Mouse (Mus musculus): ENCODE measurements around the gene Klf3. TPM values are rescaled to one million over a fixed set of nuclear protein-coding genes. Genes with fewer than 3 reads are reported as not detected.

Klf3 gene
- polyA plus RNA-seq, 1 experiment from 2014 or later: 68.7 TPM

GRCm38 (mm10) chr5:64821294-64821693 lies 18.1 kb downstream of the Klf3 start:
- no peak overlapping the region for H3K9ac ChIP-seq
- WGBS: 86% methylated on average over 2 of the region's 2 CpGs
- no peak overlapping the region for H3K27ac ChIP-seq
- H3K36me3 ChIP-seq: peaks cover 86% of the 10 kb centered on the region
- no peaks in the 10 kb centered on the region for H3K27me3 ChIP-seq
- ATAC-seq (ENCODE audit: borderline replicate concordance, extremely low read depth, low FRiP score, low TSS enrichment): no peak
- no peak overlapping the region for H3K4me2 ChIP-seq
- H3K4me3 ChIP-seq: no peak overlapping the region
- no peaks in the 10 kb centered on the region for H3K9me3 ChIP-seq
- H3K4me1 ChIP-seq: peaks cover 21% of the 10 kb centered on the region

DNA sequence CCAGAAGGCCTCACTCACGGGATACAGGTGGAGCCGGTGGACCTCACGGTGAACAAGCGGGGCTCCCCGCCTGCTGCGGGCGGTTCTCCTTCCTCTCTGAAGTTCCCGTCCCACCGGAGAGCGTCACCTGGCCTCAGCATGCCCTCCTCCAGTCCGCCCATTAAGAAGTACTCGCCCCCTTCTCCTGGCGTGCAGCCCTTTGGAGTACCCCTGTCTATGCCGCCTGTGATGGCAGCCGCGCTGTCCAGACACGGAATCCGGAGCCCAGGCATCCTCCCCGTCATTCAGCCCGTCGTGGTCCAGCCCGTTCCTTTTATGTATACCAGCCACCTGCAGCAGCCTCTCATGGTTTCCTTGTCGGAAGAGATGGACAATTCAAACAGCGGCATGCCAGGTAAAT lies 18.8 kb downstream of the Klf3 start:
- H3K4me3 ChIP-seq: no peak overlapping the region
- 89% methylated on average over 24 of the region's 24 CpGs for WGBS
- H3K9me3 ChIP-seq: no peaks in the 10 kb centered on the region
- no peak overlapping the region for H3K27ac ChIP-seq
- no peak overlapping the region for H3K4me2 ChIP-seq
- H3K4me1 ChIP-seq: peaks cover 14% of the 10 kb centered on the region
- peaks cover 88% of the 10 kb centered on the region for H3K36me3 ChIP-seq
- no peak overlapping the region for H3K9ac ChIP-seq
- no peaks in the 10 kb centered on the region for H3K27me3 ChIP-seq
- ATAC-seq (ENCODE audit: borderline replicate concordance, extremely low read depth, low FRiP score, low TSS enrichment): no peak

GRCm38 (mm10) chr5:64823431-64823830 lies 20.2 kb downstream of the Klf3 start:
- Histone ChIP-seq H3K4me2 (no peak overlapping the region), H3K4me1 (peaks cover 4% of the 10 kb centered on the region; the same call in 1 of the 2 replicates), H3K9me3 (no peaks in the 10 kb centered on the region), H3K27me3 (no peaks in the 10 kb centered on the region), H3K36me3 (peaks cover 90% of the 10 kb centered on the region), H3K27ac (no peak overlapping the region), H3K9ac (no peak overlapping the region), H3K4me3 (no peak overlapping the region)
- 92% methylated on average over 11 of the region's 11 CpGs for WGBS
- no peak for ATAC-seq (ENCODE audit: borderline replicate concordance, extremely low read depth, low FRiP score, low TSS enrichment)

GRCm38 (mm10) chr5:64824765-64825164 lies 21.6 kb downstream of the Klf3 start:
- no peaks in the 10 kb centered on the region for H3K9me3 ChIP-seq
- H3K4me3 ChIP-seq: no peak overlapping the region
- 90% methylated on average over 3 of the region's 3 CpGs for WGBS
- H3K4me1 ChIP-seq: no peaks in the 10 kb centered on the region
- H3K9ac ChIP-seq: no peak overlapping the region
- no peak overlapping the region for H3K27ac ChIP-seq
- no peak overlapping the region for H3K4me2 ChIP-seq
- no peak for ATAC-seq (ENCODE audit: borderline replicate concordance, extremely low read depth, low FRiP score, low TSS enrichment)
- peaks cover 92% of the 10 kb centered on the region for H3K36me3 ChIP-seq
- no peaks in the 10 kb centered on the region for H3K27me3 ChIP-seq

DNA sequence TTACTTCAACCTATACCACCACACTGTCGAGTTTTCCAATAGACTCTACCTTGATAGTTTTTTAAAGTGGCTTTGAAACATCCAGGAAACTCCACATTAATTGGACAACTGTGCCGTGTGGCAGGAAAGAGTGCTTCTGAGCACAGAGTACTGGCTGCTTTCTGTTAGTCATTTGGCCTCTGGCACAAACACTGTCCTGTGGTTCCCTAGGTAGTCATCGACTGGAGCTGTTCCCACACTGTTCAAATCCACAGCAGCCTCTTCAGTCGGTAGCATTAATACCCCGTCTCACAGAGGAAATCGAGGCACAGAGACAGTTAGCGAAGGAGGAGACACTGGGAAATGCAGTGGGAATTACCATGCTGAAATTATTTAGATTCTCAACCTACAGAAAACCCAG lies 22.3 kb downstream of the Klf3 start:
- Histone ChIP-seq H3K4me2 (no peak overlapping the region), H3K4me3 (no peak overlapping the region), H3K9ac (no peak overlapping the region), H3K27ac (no peak overlapping the region), H3K4me1 (no peaks in the 10 kb centered on the region), H3K27me3 (no peaks in the 10 kb centered on the region), H3K9me3 (no peaks in the 10 kb centered on the region), H3K36me3 (peaks cover 92% of the 10 kb centered on the region)
- ATAC-seq (ENCODE audit: borderline replicate concordance, extremely low read depth, low FRiP score, low TSS enrichment): no peak
- WGBS: 88% methylated on average over 7 of the region's 7 CpGs

DNA sequence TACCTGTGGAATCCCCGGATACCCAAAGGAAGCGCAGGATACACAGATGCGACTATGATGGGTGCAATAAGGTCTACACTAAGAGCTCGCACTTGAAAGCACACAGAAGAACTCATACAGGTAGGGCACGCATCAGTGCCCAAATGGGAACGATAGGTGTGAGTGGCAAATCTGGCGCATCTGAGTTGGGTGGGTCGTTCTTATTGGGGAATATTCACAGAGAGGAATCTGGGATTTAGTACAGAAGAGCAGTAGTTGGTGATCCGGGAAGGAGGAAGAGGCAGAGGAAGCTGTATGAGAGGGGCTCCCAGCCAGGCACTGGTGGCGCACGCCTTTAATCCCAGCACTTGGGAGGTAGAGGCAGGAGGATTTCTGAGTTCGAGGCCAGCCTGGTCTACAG lies 24.0 kb downstream of the Klf3 start:
- Histone ChIP-seq H3K36me3 (peaks cover 89% of the 10 kb centered on the region), H3K4me3 (no peak overlapping the region), H3K4me2 (no peak overlapping the region), H3K9ac (no peak overlapping the region), H3K4me1 (no peaks in the 10 kb centered on the region), H3K27me3 (no peaks in the 10 kb centered on the region), H3K27ac (no peak overlapping the region), H3K9me3 (no peaks in the 10 kb centered on the region)
- WGBS: 95% methylated on average over 12 of the region's 12 CpGs
- ATAC-seq (ENCODE audit: borderline replicate concordance, extremely low read depth, low FRiP score, low TSS enrichment): no peak

GRCm38 (mm10) chr5:64828314-64828713 lies 25.1 kb downstream of the Klf3 start:
- no peak overlapping the region for H3K4me3 ChIP-seq

GRCm38 (mm10) chr5:64829606-64830005 lies 26.4 kb downstream of the Klf3 start:
- H3K4me1 ChIP-seq: no peaks in the 10 kb centered on the region
- ATAC-seq (ENCODE audit: borderline replicate concordance, extremely low read depth, low FRiP score, low TSS enrichment): no peak
- no peak overlapping the region for H3K9ac ChIP-seq
- WGBS: 93% methylated on average over 10 of the region's 10 CpGs
- no peak overlapping the region for H3K4me3 ChIP-seq
- H3K36me3 ChIP-seq: peaks cover 74% of the 10 kb centered on the region
- H3K4me2 ChIP-seq: no peak overlapping the region
- H3K9me3 ChIP-seq: no peaks in the 10 kb centered on the region
- H3K27ac ChIP-seq: no peak overlapping the region
- H3K27me3 ChIP-seq: no peaks in the 10 kb centered on the region

More at GRCm38 (mm10) chr5:64828314-64828713, 25.1 kb downstream of the Klf3 start:
- H3K4me2 ChIP-seq: no peak overlapping the region
- H3K27ac ChIP-seq: no peak overlapping the region
- WGBS: 73% methylated on average over 9 of the region's 9 CpGs
- H3K27me3 ChIP-seq: no peaks in the 10 kb centered on the region
- H3K36me3 ChIP-seq: peaks cover 83% of the 10 kb centered on the region
- no peaks in the 10 kb centered on the region for H3K9me3 ChIP-seq
- no peaks in the 10 kb centered on the region for H3K4me1 ChIP-seq
- no peak for ATAC-seq (ENCODE audit: borderline replicate concordance, extremely low read depth, low FRiP score, low TSS enrichment)
- H3K9ac ChIP-seq: no peak overlapping the region

DNA sequence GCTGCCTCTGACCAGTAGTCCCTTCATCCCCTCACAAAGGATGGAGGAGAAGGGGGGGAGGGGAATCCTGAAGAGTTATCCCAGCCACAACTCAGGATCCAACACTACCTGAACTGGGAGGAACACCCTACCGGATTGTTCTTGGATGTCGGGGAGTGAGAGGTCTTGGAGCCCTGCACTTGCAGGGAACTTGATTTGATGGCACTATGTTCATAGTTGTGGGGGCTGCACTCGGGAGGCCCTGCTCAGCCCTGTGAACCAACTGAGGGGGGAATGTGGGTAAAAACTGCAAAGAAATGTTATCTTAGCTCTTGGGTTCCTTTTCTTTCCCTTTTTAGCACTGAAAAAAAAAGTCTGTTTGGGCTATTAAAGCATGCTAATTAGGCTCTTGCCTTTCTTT lies 27.6 kb downstream of the Klf3 start:
- Histone ChIP-seq H3K36me3 (peaks cover 65% of the 10 kb centered on the region), H3K9ac (no peak overlapping the region), H3K27ac (no peak overlapping the region), H3K4me2 (no peak overlapping the region), H3K9me3 (no peaks in the 10 kb centered on the region), H3K4me1 (no peaks in the 10 kb centered on the region), H3K27me3 (no peaks in the 10 kb centered on the region), H3K4me3 (no peak overlapping the region)
- ATAC-seq (ENCODE audit: borderline replicate concordance, extremely low read depth, low FRiP score, low TSS enrichment): no peak
- WGBS: 90% methylated on average over 3 of the region's 3 CpGs

DNA sequence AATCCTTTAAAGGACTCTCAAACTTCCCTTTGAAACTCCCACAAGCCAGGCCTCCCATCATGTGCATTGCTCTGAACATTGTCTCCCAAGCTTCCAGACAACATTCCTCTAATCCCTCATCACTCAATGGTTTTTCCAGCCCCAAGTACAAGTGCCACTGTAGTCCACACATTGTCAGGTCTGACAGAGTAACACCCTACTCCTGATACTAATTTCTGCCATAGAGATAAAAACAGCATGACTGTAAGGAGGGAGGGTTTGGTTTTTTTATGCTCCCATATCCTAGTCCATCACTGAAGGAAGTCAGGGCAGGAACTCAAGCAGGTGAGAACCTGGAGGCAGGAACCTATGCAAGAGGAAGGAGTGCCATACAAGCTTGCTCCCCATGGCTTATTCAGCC lies 30.2 kb downstream of the Klf3 start:
- Histone ChIP-seq H3K9ac (no peak overlapping the region), H3K27me3 (no peaks in the 10 kb centered on the region), H3K4me3 (no peak overlapping the region), H3K27ac (no peak overlapping the region), H3K36me3 (peaks cover 41% of the 10 kb centered on the region), H3K4me1 (no peaks in the 10 kb centered on the region), H3K9me3 (no peaks in the 10 kb centered on the region), H3K4me2 (no peak overlapping the region)
- no peak for ATAC-seq (ENCODE audit: borderline replicate concordance, extremely low read depth, low FRiP score, low TSS enrichment)

GRCm38 (mm10) chr5:64834213-64834612 lies 31.0 kb downstream of the Klf3 start:
- Histone ChIP-seq H3K9me3 (no peaks in the 10 kb centered on the region), H3K27me3 (no peaks in the 10 kb centered on the region), H3K4me1 (peaks cover 8% of the 10 kb centered on the region), H3K4me3 (no peak overlapping the region), H3K27ac (no peak overlapping the region), H3K9ac (no peak overlapping the region), H3K36me3 (peaks cover 33% of the 10 kb centered on the region), H3K4me2 (no peak overlapping the region)
- ATAC-seq (ENCODE audit: borderline replicate concordance, extremely low read depth, low FRiP score, low TSS enrichment): no peak
- WGBS: 54% methylated on average over 1 of the region's 1 CpGs

- ATAC-seq (ENCODE audit: borderline replicate concordance, extremely low read depth, low FRiP score, low TSS enrichment): no peak
- H3K36me3 ChIP-seq: peaks cover 22% of the 10 kb centered on the region; the same call in 1 of the 2 replicates
- H3K4me1 ChIP-seq: peaks cover 19% of the 10 kb centered on the region
- H3K27ac ChIP-seq: no peak overlapping the region
- H3K4me3 ChIP-seq: no peak overlapping the region
- no peak overlapping the region for H3K9ac ChIP-seq
- no peaks in the 10 kb centered on the region for H3K9me3 ChIP-seq
- no peaks in the 10 kb centered on the region for H3K27me3 ChIP-seq
- WGBS: 72% methylated on average over 4 of the region's 4 CpGs
- H3K4me2 ChIP-seq: no peak overlapping the region
These were observed 32.1 kb downstream of the Klf3 start for GRCm38 (mm10) chr5:64835295-64835694.

DNA sequence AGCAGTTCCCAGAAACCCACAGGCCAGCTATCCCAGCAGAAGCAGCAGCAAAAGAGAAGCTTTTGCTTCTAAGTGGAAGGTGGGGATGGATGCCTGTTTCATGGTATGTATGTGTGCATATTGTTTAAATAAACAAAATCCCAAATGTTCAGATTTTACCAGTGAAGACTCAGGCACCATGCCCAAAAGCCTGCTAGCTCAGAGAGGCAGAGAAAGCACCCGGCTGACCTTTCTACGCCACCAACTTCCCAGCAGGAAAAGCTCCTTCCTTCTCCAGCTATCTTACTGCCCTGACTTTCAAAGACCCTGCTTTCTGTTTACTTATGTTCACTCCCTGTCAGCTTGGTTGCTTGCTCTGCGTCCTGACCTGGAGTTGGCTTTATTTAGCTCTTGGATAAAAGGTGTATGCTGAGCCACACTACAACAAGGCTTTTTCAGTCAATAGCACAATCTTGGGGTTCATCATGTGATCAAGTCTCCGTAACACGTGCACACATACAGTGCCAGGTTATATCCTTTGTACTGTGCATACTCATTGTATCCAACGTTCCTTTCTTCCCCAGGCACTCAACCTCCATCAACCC lies 35.9 kb downstream of the Klf3 start:
- H3K4me2 ChIP-seq: no peak overlapping the region
- H3K4me3 ChIP-seq: no peak overlapping the region
- H3K9ac ChIP-seq: no peak overlapping the region
- peak overlapping the region; percentile 60 for H3K27ac ChIP-seq
- H3K9me3 ChIP-seq: no peaks in the 10 kb centered on the region
- 21% methylated on average over 6 of the region's 6 CpGs for WGBS
- no peaks in the 10 kb centered on the region for H3K27me3 ChIP-seq
- H3K4me1 ChIP-seq: peaks cover 22% of the 10 kb centered on the region
- no peaks in the 10 kb centered on the region for H3K36me3 ChIP-seq
- no peak for ATAC-seq (ENCODE audit: borderline replicate concordance, extremely low read depth, low FRiP score, low TSS enrichment)

Data from lung, embryonic 15.5 days (tissue).